Mouse (Mus musculus) limb, embryonic 14.5 days (tissue): ENCODE measurements around the gene Isg20l2. TPM values are rescaled to one million over a fixed set of nuclear protein-coding genes. Genes with fewer than 3 reads are reported as not detected.
A peak's percentile ranks its signal among the peaks of the same experiment; 100 is the strongest.

Source experiments
- ATAC-seq: fragments of 200-750 bp; cut with Nextera tagmentation; 2 replicates; pipeline ENCODE4 v1.8.0; 2017; ENCODE audit warnings: low read depth, moderate number of reproducible peaks, moderate TSS enrichment; ENCODE audit not compliant: low FRiP score
- DNase-seq: peaks from one replicate; pipeline ENCODE4 v3.0.0-alpha.2; 2015; ENCODE audit warnings: low spot score
- H3K27ac ChIP-seq: fragments of 300-500 bp; sonication (generic); replicated peaks from 2 replicates; pipeline ENCODE4 v1.5.1; 2014; ENCODE audit warnings: low read depth, mild to moderate bottlenecking, low read length, moderate library complexity, mixed read lengths
- H3K27me3 ChIP-seq: fragments of 300-500 bp; sonication (generic); 2 replicates; pipeline ENCODE4 v1.6.1; 2014; ENCODE audit warnings: low read length, mixed read lengths; ENCODE audit not compliant: control insufficient read depth, insufficient read depth
- H3K36me3 ChIP-seq: fragments of 300-500 bp; sonication (generic); 2 replicates; pipeline ENCODE4 v1.6.1; 2014; ENCODE audit warnings: mild to moderate bottlenecking, low read length, moderate library complexity, mixed read lengths; ENCODE audit not compliant: control insufficient read depth, insufficient read depth
- H3K4me1 ChIP-seq: fragments of 300-500 bp; sonication (generic); 2 replicates; pipeline ENCODE4 v1.6.1; 2014; ENCODE audit warnings: antibody characterized with exemption, low read length, mixed read lengths; ENCODE audit not compliant: control insufficient read depth, insufficient read depth
- H3K4me2 ChIP-seq: fragments of 300-500 bp; sonication (generic); replicated peaks from 2 replicates; pipeline ENCODE4 v1.6.1; 2014; ENCODE audit warnings: low read depth, mild to moderate bottlenecking, low read length, moderate library complexity; ENCODE audit not compliant: severe bottlenecking
- H3K4me3 ChIP-seq: fragments of 300-500 bp; sonication (generic); replicated peaks from 2 replicates; pipeline ENCODE4 v1.5.1; 2014; ENCODE audit warnings: low read length
- H3K9ac ChIP-seq: fragments of 300-500 bp; sonication (generic); 2 replicates; pipeline ENCODE4 v1.6.1; 2014; ENCODE audit warnings: mild to moderate bottlenecking, low read depth, low read length, moderate library complexity; ENCODE audit not compliant: severe bottlenecking
- H3K9me3 ChIP-seq: fragments of 300-500 bp; sonication (generic); 2 replicates; pipeline ENCODE4 v1.6.1; 2016; ENCODE audit warnings: low read length; ENCODE audit not compliant: control insufficient read depth
- POLR2A ChIP-seq: fragments of 200-500 bp; IDR thresholded peaks from 2 replicates; pipeline ENCODE4 v1.8.0; 2012; ENCODE audit warnings: inconsistent platforms, mild to moderate bottlenecking, moderate library complexity, borderline replicate concordance; ENCODE audit not compliant: insufficient read depth, insufficient read length; ENCODE audit errors: extremely low read depth
- WGBS: fragments of 180-500 bp; shearing (Covaris S2); extraction: QIAGEN DNeasy Blood & Tissue Kit; methylation state at CpG from one replicate; pipeline ENCODE4 v1.1.7; 2014; 5-methylcytosine and 5-hydroxymethylcytosine counted together
- polyA plus RNA-seq, 2 experiments: library from polyadenylated mRNA; depleted of rRNA in 1 of 2; stranded (reverse) in 1 of 2; unstranded in 1 of 2; fragments of >200 nt; fragmentation: Nextera tagmentation in 1 of 2; extraction: Ambion mirVana in 1 of 2; gene quantifications; 2 replicates each; pipeline versions ENCODE4 v1.2.1 to v1.2.3; 2012 to 2014

Isg20l2 gene
- polyA plus RNA-seq (2012; rRNA removed): 35.7 and 39.7 TPM in 2 replicates
- polyA plus RNA-seq (2014; fragmentation: Nextera tagmentation; extraction: Ambion mirVana): 26.7 and 27.0 TPM in 2 replicates

GRCm38 (mm10) chr3:87930078-87930795 is at the start of gene Isg20l2, which contains the start of gene Rrnad1:
Gene Isg20l2, plus strand, starts transcription at chr3:87930314.
Gene Rrnad1, minus strand, starts transcription at chr3:87930717.
- under 1% methylated on average over 47 of the region's 78 CpGs for WGBS

GRCm38 (mm10) chr3:87884291-87884690 is 45.8 kb upstream of the Isg20l2 start:
- DNase-seq: no peak
- H3K27me3 ChIP-seq: no peaks in the 10 kb centered on the region
- 0 out of 2 replicates have a peak, but pooled peaks cover 3% of the 10 kb centered on the region for H3K9me3 ChIP-seq
- H3K27ac ChIP-seq: no peak overlapping the region
- peak overlapping the region; percentile 89 for H3K9ac ChIP-seq
- H3K4me3 ChIP-seq: peak overlapping the region; percentile 97
- no peak for TF ChIP-seq POLR2A
- peaks cover 21% of the 10 kb centered on the region for H3K36me3 ChIP-seq
- no peak for ATAC-seq
- 4% methylated on average over 3 of the region's 3 CpGs for WGBS
- H3K4me1 ChIP-seq: peaks cover 12% of the 10 kb centered on the region
- H3K4me2 ChIP-seq: peak overlapping the region; percentile 94

More at GRCm38 (mm10) chr3:87930078-87930795, at the start of gene Isg20l2, which contains the start of gene Rrnad1:
- no peaks in the 10 kb centered on the region for H3K9me3 ChIP-seq
- no peaks in the 10 kb centered on the region for H3K27me3 ChIP-seq
- peak within 1 kb of the TSS; percentile 81 for H3K4me3 ChIP-seq
- peak within 1 kb of the TSS; percentile 78 for H3K9ac ChIP-seq
- TF ChIP-seq POLR2A: peak; percentile 73; the same call in 1 of the 2 replicates
- ATAC-seq (peak; percentile 96), DNase-seq (peak; percentile 96)
- peaks cover 14% of the 10 kb centered on the region for H3K4me1 ChIP-seq
- peak within 1 kb of the TSS; percentile 78 for H3K27ac ChIP-seq
- H3K36me3 ChIP-seq: peaks cover 48% of the 10 kb centered on the region
- H3K4me2 ChIP-seq: peak within 1 kb of the TSS; percentile 73

- Histone ChIP-seq H3K9ac (peak overlapping the region; percentile 89), H3K27me3 (no peaks in the 10 kb centered on the region), H3K4me2 (peak overlapping the region; percentile 94), H3K4me3 (peak overlapping the region; percentile 97), H3K27ac (peak overlapping the region; percentile 83), H3K36me3 (peaks cover 16% of the 10 kb centered on the region), H3K4me1 (peaks cover 12% of the 10 kb centered on the region), H3K9me3 (0 out of 2 replicates have a peak, but pooled peaks cover 3% of the 10 kb centered on the region)
- DNase-seq (no peak), ATAC-seq (0 out of 2 replicates have a peak, but pooled peaks have one; percentile 10)
- TF ChIP-seq POLR2A: no peak
- 1% methylated on average over 27 of the region's 28 CpGs for WGBS
These were observed 45.3 kb upstream of the Isg20l2 start for GRCm38 (mm10) chr3:87884708-87885251.

- Histone ChIP-seq H3K4me1 (peaks cover 12% of the 10 kb centered on the region), H3K36me3 (peaks cover 11% of the 10 kb centered on the region), H3K9ac (peak within 1 kb of the TSS; percentile 89), H3K27me3 (no peaks in the 10 kb centered on the region), H3K4me3 (peak within 1 kb of the TSS; percentile 97), H3K27ac (peak within 1 kb of the TSS; percentile 83), H3K9me3 (0 out of 2 replicates have a peak, but pooled peaks cover 3% of the 10 kb centered on the region), H3K4me2 (peak within 1 kb of the TSS; percentile 94)
- 0% methylated on average over 31 of the region's 33 CpGs for WGBS
- DNase-seq (peak; percentile 99), ATAC-seq (peak; percentile 98)
- TF ChIP-seq POLR2A: peak; percentile 51; the same call in 1 of the 2 replicates
These were observed 44.7 kb upstream of the Isg20l2 start, which contains the start of gene Prcc for GRCm38 (mm10) chr3:87885281-87886003. Gene Prcc, minus strand, starts transcription at chr3:87885608.

- Histone ChIP-seq H3K27ac (no peak overlapping the region), H3K36me3 (peaks cover 8% of the 10 kb centered on the region; the same call in 1 of the 2 replicates), H3K27me3 (no peaks in the 10 kb centered on the region), H3K4me1 (peaks cover 12% of the 10 kb centered on the region), H3K4me3 (peak overlapping the region; percentile 97), H3K9ac (peak overlapping the region; percentile 53), H3K4me2 (peak overlapping the region; percentile 50), H3K9me3 (0 out of 2 replicates have a peak, but pooled peaks cover 3% of the 10 kb centered on the region)
- whole genome bisulfite sequencing: 10% methylated on average over 10 of the region's 10 CpGs
- ATAC-seq (no peak), DNase-seq (no peak)
- no peak for TF ChIP-seq POLR2A
These were observed 44.1 kb upstream of the Isg20l2 start for GRCm38 (mm10) chr3:87886004-87886365.
